Mouse (Mus musculus) ES-CJ7 (cell line): ENCODE measurements around the gene Pax2.

ENCODE experiments used
- DNase-seq: peaks from one replicate; pipeline ENCODE4 v3.0.0; 2011; ENCODE audit warnings: low read depth, low spot score

Pax2 gene

GRCm38 (mm10) chr19:44755693-44756420 is at the start of gene Pax2:
TSS of gene Pax2 (plus strand) at chr19:44756045.
- DNase-seq = peak; percentile 74

- no peak for DNase-seq
Measured at GRCm38 (mm10) chr19:44708885-44709284, 47.0 kb upstream of the Pax2 start.

DNA sequence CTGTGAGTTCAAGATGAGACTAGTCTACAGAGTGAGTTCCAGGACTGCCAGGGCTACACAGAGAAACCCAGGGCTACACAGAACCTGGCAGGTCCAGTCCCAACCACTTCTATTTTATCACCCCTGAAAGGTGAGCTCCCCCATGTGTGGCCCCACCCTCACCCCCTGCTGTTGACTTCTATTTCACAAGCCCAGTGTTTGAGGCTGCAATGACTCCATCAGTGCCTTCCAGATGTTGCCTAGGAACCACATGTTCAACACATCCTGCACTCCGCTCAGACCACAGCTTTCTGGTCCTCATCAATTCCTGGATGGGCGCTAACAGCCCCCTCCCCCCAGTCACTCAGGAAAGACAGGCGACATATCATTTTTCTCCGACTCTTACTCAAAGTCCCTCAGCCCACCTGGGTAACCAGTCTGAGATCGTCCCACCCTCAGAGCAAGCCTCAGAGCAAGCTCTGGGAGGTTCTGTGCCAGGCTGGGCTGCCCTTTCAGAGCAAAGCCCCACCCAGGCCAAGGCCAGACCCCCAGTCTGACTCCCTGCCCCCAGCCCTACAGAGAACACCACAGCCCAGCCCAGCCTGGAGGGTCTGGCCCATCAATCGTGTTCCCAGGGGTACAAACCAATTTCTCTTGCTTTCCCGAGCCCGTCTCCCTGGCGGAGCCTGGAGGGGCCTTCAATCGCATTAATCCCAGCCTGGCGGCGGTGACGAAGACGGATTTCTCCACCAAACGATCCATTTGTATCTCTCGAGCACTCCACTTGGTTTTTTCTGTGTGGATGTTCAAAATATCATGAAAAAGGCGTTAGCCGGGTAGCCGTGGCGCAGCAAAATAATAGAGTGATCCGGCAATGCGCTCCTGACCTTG is 38.9 kb upstream of the Pax2 start:
- DNase-seq = peak; percentile 75

- peak; percentile 93 for DNase-seq
Measured at GRCm38 (mm10) chr19:44719292-44720193, 36.3 kb upstream of the Pax2 start.

DNA sequence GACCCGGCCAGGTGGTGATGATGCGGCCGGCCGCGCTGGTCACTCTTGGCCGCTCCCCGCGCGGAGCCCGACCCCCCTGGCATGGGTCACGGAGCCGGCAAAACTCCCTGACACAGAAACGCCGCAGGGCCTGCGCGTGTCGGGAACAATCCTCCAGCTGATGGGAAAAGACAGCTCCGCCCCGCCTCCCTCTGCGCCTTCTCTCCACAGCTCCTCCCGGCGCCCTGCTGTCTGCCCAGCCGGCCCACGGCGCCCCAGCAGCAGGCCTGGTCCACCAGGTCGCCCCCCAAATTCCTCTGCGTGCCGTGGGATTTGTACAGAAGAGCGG is 35.7 kb upstream of the Pax2 start:
- DNase-seq = peak; percentile 56

DNA sequence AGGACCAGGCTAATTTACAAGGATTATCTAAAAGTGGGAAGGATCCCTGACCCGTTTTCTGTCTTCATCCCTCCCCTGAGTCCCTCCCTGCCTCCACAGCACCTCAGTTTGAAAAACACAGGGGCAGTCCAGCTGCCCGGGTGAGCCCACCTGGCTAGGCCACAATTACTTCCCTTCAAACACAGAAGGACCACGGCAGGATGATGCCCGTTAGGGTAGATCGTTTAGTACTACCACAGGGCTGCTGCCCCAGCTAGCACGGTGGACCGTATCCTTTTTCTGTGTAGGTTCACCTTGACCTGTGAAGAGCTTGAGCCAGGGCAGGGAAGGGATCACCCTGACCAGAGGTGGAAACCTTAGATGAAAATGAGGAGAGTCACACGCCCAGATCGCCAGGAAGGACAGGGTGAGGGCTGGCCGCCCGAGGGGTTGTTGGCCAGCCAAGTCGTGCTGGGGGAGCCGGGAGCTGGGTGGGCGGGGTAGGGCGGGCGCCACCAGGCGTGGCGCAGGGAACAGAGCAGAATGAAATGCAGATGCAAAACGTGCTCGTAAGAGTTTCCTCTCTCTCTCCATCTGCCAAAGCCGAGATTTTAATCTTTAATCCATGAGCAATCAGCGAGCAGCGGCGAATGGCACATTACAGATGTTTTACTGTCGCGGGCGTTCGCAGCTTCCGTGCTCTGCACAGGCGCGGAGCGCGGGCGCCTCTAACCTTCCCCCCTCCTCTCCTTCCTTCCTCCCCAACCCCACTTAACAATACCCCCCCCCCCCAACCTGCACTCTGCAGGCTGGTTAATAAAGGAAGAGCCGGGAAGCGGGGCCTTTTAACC is 32.0 kb upstream of the Pax2 start:
- DNase-seq = peak; percentile 33

DNA sequence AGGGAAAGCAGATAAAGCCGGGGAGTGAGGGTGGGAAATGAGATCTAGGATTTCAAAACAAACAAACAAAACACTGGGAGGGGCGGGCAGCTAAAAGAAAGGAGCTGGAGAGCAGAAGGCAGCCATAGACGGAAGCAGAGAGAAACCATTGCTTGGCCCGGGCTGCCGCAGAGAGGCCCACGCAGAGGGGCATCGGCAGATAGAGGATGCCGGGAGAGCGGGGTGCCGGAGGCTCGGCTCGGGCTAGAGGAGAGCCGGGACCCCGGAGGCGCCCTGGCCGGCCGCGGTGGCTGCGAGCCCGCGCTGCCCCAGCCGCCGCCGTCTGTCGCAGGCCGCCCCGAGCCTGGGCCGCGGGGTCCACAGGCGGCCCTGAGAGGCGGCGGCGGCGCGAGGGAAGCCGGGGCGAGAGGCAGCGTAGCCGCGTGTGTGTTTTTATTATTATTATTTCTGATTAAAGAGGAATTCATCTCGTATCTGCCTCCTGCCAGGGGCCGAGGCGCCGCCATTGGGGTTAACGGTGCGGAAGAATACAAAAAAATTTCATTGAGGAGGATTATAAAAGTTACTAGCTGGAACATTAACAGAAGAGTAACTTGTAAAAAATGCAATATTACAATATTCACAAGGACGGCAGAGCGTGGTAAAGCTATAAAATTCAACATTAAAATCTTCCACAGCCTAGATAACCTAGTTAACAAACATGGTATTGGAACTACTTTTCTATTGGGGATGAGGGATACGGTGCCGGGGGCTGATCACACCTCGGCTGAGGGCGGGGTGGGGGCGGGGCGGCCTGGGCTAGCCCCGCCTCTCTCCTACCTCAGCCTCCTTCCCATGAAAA is 29.7 kb upstream of the Pax2 start:
- peak; percentile 76 for DNase-seq

DNA sequence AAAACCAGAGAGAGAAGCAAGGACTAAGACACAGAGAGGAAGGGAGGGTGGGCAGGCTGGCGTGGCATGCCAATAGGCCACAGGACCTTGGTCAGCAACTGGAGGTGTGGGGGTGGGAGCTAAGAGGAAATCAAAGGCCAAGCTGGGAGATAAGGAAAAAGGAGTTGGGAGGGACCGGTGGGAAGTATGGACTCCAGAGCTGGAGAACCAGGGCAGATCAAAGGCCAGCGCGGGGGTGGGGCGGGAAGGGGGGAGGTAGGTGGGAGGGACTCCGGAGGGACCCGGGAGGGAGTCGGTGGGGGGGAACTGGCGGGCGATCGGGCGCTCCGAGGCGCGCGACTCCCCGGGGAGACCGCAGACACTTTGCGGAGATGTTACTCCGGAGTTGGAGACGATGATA is 21.7 kb upstream of the Pax2 start:
- no peak for DNase-seq

DNA sequence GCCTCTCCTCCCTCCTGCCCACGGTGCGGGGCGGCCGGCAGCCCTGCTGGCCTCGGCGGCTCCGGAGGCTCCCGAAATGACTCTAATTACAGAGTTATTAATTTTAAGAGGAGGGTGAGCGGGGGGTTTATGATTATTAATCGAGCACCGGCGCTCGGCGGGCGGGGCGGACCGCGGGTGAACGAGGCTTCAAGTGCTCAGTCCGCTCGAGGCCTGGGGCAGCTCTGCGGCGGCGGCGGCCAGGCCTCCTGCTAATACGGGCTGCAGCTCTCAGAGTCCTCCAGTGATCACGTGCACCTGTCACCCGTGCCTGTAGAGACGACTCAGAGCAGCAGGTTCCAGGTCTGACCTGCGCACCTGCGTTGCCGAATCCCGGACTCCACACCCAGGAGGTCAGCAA is 21.2 kb upstream of the Pax2 start:
- no peak for DNase-seq

- DNase-seq = peak; percentile 56
Measured at GRCm38 (mm10) chr19:44740300-44740699, 15.5 kb upstream of the Pax2 start.

GRCm38 (mm10) chr19:44741091-44741763 is 14.6 kb upstream of the Pax2 start:
- peak; percentile 46 for DNase-seq

GRCm38 (mm10) chr19:44741764-44742127 is 14.1 kb upstream of the Pax2 start:
- DNase-seq = peak; percentile 46

GRCm38 (mm10) chr19:44742131-44743020 is 13.5 kb upstream of the Pax2 start:
- peak; percentile 38 for DNase-seq

GRCm38 (mm10) chr19:44743021-44743415 is 12.8 kb upstream of the Pax2 start:
- no peak for DNase-seq

- no peak for DNase-seq
Measured at GRCm38 (mm10) chr19:44743961-44744520, 11.8 kb upstream of the Pax2 start.

- no peak for DNase-seq
Measured at GRCm38 (mm10) chr19:44745741-44746140, 10.1 kb upstream of the Pax2 start.

- peak; percentile 71 for DNase-seq
Measured at GRCm38 (mm10) chr19:44746541-44747024, 9.3 kb upstream of the Pax2 start.

DNA sequence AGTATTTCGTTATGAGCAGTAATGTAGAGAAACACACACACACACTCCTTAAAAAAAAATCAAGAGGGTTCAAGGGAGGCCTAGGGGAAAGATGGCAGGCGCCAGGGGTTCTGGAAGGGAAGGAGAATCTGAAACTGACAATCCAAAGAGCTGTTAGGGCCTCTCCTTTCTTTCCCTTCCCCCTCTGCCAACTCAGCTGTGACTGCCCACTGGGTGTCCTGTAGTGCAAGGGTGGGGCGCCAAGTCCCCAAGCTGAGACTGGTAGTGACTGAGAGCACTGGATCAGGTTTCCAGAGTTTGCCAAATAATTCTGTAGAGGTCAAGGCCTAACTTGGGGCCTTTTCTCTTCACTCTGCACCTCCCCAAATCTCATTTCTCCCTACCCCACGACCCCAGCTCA is 8.4 kb upstream of the Pax2 start:
- no peak for DNase-seq
